Mouse (Mus musculus) CD8-positive naive resting alpha-beta T cell, adult 2 months (primary cell): ENCODE measurements around the gene Eml3.

ENCODE experiments used
- DNase-seq, 2 experiments: peaks; one replicate each; pipeline ENCODE4 v3.0.0; 2022; ENCODE audit warnings: low read depth in 2 of 2, low spot score in 2 of 2

The Eml3 gene

DNA sequence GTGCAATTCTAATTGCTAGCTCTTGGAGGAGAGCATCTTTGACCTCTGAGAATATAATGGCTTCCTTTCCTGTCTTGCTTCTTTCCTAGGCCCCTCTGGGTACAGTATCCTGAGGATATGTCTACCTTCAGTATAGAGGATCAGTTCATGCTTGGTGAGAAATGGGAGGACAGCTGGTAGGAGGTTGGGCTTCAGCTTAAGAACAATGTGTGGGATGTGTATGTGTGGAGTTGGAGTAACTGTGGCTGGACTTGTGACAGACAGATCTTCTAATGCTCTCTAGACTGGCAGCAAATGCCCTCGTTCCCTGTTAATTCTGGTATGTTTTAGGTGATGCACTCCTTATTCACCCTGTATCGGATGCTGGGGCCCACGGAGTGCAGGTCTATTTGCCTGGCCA is 15.1 kb upstream of the Eml3 start:
- no peak for DNase-seq

DNA sequence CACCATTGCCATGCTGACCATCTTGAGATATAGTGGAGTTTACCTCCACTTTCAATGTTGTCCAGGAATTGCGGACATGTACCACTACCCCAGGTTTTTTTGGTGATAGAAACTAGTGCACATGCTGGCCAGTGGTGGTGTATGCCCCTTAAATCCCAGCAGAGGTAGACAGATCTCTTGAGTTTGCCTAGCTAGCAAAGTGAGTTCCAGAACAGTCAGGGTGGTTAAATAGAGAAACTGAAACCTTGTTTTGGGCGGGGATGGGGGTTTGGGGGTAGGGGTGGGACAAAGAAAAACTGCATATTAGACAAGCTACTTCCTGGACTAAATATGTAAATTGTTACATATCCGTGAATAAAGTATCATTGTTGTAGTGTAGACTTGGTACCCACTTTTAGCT is 10.4 kb upstream of the Eml3 start:
- no peak for DNase-seq

DNA sequence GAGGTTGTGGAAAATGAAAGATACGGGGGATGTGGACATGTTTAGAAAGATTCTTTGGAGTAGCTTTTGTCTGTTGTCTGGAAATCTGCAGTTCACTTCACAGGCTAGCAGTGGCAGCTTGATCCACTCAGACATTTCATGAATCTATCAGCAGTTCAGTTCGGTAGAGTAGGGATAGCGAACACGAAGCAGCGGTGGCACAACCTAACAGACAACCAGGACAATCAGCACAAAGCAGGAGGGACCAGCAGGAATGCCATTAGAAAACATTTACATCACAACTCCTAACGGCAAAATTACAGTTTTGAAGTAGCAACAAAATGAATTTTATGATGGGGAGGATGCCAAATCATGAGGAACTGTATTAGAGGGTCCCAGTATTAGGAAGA is 9.7 kb upstream of the Eml3 start:
- no peak for DNase-seq

DNA sequence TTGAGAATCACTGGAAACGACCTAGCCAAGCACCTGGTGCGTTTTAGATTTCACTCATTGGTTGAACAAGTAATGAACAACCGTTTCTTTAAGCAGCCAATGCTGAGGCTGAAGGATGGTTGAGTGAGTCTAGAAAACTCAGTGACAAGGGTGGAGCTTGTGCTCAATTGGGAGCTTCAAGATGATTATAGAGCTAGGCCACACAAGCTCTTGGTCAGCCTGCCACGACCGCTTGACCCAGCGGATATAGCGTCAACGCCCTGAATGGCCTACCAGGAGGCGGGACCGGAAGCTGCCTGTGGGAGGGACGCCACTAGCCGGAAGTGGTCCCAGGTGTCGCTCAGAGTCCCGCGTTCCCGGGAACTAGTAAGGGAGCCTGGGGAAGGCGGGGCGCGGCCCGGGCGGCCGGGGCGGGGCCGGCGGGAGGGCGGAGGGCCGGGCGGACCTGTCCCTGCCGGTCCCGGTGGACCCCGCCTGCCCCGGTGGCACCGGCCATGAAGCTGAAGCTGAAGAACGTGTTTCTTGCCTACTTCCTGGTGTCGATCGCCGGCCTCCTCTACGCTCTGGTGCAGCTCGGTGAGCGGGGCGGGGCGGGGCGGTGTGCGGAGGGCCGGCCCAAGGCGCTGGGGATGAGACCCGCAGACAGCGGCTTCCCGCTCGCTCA is 9.1 kb upstream of the Eml3 start, which contains the start of gene B3gat3:
Gene B3gat3, plus strand, starts transcription at position 302 of the 664 bp plus-strand sequence.
- DNase-seq, result peak; percentile 57 to 63

DNA sequence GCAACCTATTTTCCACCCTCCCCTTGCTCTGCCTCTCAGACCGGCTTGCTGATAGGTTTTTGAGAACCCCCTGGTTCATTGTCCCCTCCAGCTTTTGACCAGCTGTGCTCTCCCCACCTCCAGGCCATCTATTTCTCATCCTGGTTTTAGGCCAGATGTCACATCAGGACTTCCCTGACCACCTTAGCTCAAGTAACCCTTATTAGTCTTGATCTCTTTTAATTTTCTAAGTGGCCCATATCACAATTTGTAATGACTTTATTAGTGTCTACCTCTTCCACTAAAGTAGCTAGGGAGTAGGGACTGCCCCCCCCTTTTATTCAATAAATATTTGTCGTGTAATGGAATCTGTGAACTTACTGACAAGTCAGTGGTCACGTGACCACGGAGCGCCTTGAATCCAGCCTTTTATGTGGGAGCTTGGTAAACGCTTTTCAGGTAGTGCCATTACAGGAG is 8.5 kb upstream of the Eml3 start:
- no peak for DNase-seq

DNA sequence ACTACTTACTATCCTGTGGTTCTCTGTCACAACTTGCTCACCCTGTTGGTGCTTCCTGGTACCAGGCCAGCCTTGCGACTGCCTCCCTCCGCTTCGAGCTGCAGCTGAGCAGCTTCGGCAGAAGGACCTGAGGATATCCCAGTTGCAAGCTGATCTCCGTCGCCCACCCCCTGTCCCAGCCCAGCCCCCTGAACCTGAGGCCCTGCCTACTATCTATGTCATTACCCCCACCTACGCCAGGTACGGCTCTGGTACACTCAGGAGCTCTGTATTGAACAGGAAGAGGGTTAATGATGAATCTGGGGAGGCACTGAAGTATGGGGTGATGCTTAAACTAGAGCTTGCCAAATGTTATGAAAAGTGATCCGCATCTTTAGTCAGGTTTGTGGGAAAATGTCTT is 7.6 kb upstream of the Eml3 start:
- DNase-seq, result no peak

DNA sequence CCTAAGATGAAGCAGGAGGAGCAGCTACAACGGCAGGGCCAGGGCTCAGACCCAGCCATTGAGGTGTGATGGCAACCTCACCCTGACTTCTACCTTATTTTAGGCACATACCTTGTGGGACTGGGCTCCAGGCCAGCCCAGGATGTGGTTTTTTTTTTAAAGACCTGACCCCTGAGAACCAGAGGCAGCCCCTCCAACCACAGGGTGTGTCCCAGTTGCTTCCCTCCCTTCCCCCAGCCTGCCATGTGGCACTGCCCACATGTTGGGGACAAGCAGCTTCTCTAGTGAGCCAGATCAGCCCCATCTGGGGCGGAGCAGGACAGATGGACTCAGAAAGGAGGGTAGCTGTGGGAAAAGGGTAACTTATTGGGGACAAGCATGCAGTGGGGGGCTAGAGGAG is 2.6 kb upstream of the Eml3 start:
- no peak for DNase-seq

DNA sequence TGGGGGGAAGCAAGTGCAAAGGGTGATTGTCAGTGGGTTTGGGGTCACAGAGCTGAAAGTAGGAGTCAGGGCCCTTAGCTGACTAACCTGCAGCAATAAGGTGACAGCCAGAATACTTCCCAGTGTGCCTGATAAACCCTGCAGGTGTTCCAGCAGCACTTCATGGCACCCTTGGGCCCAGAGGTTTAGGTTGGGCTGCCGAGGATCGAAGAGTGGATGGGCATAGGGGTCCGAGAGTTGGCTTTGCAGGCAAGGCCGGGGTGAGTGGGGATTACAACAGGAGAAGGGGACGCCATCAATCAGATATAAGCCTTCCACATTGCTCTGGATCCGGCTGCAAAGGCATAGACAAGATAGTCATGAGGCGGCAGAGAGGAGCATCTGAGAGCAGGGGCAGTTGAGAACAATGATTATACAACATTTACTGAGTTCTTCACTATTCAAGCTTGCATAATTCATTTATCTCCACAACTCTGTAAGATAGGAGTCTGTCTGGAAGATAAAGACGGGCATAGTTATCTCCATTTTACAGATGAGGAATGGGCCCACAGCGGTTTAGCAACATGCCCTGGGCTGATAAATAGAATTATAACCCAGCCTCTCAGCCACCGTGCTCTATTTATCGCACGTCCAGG is 1.3 kb upstream of the Eml3 start:
- DNase-seq, result no peak

DNA sequence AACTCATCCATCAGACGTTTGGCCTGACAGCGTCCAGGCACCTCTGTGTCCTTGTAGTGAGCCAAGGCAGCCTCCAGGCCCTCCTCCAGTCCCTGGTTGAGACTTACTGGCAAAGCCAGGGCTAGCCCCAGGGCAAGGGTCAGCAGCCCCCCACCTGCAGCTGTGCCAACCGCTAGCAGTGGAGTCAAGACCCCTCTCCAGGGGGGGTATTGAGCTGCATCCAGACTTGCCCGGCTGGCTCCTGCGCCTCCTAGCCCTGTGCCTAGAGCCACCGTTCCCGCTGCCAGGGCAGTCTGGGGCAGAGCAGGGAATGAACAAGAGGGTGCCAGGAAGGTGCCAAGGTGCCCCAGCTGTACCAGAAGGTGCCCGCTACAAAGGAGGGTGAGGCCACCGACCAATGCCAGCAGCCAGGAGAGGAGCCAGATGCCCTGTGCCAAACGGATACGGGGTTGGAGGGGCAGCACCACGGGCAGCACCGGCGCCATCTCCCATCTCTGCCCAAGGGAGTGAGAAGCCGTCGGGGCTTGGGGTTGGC is 596 bp upstream of the Eml3 start:
- DNase-seq, result peak in 1 of 2 experiments; percentile 20

DNA sequence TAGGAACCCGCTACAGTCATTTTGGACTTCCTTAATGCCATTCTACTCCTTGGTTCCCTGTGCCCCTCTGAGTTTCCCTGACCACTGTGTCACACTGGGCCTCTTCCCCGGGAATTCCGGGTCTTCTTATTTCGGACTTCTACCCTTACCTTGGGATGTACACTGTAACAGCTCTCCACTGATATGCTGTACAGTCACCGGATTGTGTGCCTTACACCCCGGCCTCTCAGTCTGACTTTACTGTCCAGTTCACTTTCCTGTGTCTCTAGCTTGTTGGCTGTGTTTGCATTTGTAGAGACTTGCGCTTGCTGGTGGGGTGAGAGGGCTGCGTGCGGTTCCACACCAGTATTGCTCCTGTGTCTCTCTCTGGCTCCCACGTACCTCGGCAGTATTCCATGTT is 765 bp downstream of the Eml3 start:
- DNase-seq, result no peak

DNA sequence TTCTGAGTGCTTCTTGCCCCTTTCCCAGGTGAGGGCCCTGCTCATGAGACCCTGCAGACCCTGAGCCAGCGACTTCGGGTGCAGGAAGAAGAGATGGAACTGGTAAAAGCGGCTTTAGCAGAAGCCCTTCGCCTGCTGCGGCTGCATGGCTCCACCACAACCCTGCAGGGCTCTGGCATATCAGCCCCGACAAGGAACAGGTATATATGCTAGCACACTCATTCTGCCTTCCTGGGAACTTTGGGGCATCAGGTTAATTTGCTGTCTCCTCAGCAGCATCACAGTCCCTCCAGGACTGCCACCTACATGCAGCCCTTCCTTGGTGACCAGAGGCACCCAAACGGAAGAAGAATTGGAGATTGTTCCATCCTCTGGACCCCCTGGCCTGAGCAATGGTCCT is 1.4 kb downstream of the Eml3 start:
- DNase-seq, result no peak

DNA sequence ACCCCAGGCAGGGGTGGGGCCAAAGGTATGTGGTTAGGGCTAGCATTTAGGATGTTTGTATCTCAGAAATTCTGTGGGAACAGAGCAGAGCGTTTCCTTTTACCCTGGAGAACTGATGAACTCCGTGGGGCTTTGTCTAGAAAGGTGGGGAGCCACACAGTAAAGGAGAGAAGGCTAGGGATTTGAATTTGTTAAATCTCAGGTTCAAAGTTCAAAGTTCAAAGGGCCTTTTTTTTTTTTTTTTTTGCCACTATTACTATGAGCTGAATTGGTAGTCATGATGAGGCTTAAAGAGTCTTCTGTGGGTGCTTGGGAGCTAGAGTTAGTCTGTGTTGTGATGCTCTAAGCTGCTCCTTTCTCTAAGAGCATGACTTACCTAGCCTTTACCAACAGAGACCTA is 7.4 kb downstream of the Eml3 start:
- DNase-seq, result no peak

DNA sequence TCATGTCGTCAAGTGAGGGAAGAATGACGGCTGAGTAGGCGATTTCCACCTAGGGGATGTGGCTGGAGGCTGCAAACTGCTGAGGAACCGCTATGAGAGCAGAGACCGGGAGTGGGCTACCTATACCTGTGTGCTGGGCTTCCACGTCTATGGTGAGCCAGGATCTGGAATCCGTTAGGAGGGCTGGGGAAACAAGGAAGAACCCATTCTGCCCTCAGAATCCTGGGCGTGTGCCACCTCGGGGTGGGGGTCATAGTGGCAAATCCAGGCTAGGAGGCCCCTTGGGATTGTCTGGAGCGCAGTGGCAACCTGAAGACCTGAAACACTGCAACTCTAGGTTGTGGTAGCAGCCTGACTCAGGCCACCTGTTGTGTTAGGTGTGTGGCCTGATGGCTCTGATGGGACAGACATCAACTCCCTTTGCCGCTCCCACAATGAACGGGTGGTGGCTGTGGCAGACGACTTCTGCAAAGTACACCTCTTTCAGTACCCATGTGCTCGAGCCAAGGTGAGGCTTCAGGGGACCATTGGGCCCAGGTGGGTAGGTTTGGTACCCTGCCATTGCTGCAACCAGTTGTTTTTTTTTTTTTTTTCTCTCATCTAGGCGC is 11.3 kb downstream of the Eml3 start:
- DNase-seq, result no peak

DNA sequence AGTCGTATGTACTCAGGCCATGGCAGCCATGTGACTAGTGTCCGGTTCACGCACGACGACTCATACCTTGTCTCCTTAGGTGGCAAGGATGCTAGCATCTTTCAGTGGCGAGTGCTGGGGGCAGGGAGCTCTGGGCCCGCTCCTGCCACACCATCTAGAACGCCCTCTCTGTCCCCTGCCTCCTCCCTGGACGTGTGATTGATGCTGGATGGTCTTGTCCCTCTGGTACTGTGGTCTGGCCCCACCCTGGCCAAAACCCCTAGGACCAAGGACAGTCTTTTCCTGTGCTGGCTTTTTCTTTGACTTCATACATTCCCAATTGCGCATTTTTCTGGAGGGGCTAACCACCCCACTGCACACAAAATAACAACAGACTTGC is 11.8 kb downstream of the Eml3 start:
- DNase-seq, result no peak

DNA sequence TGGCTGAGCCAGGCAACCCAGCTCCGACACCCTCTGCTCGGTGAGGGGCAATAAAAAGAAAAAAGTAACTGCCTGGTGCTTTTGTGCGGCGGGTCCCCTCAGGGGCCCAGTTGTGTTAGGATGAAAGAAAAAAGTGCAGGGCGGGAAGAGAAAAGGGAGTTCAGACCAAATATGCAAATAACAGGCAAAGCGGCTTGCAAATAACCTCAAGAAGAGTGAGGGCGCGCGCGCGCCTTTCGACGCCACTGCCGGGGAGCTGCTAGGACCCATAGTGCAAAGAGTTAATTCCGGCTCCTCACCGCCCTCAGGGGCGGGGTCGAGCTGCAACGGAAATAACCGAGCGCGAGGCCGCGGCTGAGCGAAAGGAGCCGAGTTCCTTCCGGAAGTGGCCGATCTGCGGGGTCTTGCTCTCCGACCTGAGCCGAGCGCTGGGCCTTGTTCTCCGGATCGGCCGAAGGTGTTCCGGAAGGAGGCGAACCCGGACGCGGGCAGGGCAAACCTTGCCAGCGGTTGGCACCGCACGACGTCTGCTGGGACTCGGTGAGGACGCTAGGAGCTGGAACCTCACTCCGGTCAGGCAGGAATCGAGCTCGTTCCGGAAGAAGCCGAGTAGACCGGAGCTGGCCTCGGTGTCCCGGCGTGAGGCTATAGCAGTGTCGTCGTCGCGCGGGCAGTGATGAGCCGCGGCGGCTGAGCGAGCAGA is 12.3 kb downstream of the Eml3 start, which contains the start of gene Mta2:
Gene Mta2, plus strand, starts transcription at position 361 of the 703 bp plus-strand sequence.
- peak; percentile 94 to 96 for DNase-seq

DNA sequence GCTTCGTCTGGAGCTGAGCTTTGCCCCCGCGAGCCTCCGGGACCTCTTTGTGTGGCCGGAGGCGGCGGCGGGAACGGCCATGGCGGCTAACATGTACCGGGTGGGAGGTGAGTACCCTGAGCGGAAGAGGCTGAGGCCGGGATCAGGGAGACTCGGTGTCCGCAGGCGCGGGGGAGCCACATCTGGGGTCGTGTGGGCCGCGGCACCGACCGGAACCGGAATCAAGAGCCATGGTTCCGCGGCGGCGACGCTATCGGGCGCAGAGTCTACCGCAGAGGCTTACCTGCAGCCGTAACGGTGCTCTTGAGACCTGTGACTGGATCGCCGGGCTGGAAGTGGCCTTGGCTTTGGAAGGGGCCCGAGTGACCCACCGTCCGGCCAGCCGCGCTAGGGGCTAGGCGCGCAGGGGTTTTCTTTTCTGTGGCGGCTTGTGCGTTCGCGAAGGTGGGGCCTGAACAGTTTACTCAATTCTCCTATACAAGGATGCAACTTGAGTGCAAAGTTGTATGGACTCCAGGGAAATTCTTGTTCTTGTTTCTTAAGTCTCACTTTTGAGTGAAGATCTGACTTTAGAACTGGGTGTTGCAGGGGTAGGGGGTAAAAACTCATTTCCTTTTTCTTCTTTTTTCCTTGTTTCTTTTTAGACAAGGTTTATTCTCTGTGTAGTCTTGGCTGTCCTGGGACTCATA is 13.1 kb downstream of the Eml3 start:
- DNase-seq, result no peak

DNA sequence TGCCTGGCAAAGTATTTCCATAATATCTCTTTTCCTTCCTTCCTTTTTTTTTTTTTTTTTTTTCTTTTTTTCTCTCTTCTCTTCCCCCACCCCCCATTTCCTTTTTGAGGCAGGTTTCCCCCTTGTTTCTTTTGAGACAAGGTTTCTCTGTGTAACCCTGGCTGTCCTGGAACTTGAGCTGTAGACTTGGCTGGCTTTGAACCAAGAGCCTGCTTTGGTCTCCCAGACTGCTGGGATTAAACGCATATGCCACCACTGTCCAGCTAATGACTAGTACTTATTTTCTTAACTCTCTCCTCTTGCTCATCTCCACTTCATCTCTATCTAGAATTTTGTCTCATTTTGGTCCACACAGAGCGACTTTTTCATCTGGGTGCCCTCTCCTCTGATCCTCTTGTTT is 13.7 kb downstream of the Eml3 start:
- DNase-seq, result no peak

DNA sequence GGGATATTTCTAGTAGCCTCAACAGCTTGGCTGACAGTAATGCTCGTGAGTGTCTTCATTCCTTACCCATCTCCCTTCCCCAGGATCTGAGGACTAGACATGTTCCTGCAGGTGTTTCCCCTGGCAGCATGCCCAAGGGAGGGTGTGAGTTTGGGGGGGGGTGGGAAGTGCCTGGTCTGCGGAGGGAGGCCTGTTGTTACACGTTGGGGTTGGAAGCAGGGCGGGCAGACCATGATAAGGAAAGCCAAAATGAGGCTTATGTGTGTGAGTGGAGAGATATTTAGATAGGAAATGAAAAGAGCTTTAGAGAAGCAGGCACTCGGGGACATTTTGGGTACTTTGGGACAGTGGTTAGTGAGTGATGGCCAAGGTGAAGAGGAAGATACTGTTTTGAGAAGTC is 14.7 kb downstream of the Eml3 start:
- no peak for DNase-seq

DNA sequence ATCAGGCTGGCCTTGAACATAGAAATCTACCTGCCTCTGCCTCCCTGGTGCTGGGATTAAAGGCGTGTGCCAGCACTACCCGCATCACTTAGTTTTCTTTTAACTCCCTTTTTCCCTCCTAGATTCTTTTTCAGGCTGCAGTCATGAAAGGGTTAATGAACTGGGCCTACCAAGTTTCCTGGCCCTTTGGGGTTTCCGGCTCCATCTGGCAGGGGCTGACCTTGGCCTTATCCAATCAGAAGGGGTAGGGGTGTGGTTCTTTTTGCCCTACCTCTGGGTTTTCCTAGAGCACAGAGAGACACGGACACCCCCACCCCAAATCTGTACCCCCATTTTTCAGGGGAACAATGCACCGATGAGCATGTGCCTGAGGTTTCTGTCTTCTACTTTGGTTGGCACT is 15.4 kb downstream of the Eml3 start:
- peak in 1 of 2 experiments; percentile 35 for DNase-seq

DNA sequence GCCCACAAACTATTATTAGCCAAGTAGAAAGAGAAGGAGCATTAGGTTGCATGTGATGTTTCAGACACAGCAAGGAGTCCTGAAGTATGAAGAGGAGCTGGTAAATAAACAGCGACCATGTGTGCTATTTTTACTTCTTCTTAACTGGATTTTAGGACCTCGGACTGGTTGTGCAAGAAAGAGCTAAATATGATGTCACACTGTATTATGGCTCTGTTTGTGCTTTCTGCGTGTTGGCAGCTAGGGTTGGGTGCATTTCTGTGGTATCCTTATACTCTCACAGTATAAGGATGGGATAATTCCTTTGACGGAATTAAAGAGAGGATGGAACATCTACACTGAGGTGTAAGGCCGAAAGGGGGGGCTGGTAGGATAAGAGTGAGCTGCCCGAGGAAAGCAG is 15.9 kb downstream of the Eml3 start:
- DNase-seq, result no peak

DNA sequence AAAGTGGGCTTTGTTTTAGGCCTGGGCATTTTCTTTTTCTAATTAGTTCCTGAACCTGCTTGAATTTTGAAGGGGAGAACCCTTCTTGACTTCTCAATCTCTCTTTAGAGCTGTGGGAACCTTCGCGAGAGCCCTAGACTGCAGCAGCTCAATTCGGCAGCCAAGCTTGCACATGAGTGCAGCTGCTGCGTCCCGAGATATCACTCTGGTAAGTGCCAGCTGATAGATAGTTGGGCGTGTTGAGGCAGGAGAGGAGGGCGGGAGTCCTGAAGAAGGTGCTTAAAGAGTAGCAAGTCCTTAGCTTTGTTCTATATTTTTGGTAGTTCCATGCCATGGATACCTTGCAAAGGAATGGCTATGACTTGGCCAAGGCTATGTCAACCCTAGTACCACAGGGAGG is 17.6 kb downstream of the Eml3 start:
- DNase-seq, result no peak
